Mouse (Mus musculus) cerebellum, postnatal 25 days (tissue): ENCODE measurements at regions not wholly inside any gene's neighbourhood (a gene's known extent, or its start where the extent isn't known, plus 50 kb on each side); places are given as distances from the start of the nearest gene placed in this dataset.
A peak's percentile ranks its signal among the peaks of the same experiment; 100 is the strongest.

Source experiments
- DNase-seq, 2 experiments: peaks; one replicate each; pipeline ENCODE4 v3.0.0; 2021; ENCODE audit warnings: mixed read lengths in 2 of 2

DNA sequence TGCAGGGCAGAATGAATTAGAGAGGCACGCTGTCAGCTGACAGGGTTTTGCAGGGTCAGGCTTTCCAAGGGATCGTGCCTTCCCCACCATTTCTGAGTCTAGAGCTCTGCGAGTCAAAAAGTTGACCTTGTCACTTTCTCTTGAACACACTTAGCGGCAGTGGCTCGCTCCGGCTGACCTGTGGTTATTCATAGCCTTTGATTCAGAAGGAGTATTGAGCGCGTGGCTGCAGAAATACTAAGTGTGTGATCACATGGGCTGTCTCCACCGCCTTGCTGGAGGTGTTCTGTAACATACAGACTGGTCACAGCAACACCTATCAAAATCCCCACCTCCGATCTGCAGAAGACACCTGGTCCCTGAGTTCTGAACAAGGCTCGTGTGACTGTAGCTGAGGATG is 252.9 kb downstream of the Uaca start:
- no peak for DNase-seq

DNA sequence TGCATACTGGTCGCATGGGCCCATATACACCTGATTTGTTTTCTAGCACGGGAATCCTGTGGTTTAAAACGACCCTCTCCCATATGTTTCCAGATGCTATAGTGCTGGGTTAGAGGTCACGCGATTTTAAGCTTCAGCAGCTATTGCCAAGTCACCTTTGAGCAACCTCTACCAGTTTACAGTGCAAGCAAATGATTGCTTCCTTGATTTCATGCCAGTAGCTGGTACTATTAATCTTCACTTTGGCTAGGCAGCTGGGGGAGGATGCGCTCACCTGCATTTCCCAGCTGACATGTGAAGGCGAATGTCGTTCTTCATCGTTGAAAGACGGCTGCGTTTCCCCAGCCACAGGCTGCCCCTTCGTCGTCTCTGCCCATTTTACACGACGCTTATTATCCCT is 254.2 kb downstream of the Uaca start:
- DNase-seq, result no peak

DNA sequence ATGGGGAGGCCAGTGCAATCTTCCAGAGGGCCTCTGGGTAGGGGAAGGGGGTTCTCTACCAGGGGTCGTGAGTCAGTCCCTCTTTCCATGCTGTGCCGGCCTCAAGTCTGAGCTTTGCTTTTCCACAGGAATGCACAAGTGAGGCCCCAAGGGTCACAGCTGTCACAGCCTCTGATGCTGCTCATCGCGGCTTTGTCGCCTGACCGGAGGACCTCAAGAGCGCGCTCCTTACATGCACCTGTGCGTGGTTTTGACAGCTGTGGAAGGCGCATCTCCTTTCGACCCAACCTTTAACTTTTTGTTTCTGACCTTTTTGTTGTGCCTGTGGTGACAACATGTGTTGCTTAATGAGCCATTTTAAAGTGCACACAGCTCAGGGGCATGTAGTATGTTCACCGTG is 258.3 kb downstream of the Uaca start:
- DNase-seq, result no peak

DNA sequence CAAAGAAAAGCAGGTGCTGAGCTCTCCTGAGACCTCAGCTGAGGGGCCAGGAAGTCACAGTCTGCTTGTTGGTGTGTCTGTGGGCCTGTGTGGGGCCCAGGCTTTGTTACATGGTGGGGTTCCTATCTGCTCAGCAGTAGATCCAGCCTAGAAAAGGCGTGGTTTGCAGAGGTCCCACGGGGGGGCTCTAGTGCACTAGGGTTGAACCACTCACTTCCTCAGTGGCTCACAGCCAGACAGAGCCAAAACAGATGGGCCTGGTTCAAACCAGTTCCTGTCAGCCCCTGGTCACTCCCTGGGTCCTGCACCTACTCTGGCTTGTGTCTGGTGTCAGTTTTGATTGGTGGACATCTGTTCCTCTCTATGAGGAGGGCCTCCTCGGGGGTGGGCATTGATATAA is 260.1 kb downstream of the Uaca start:
- DNase-seq, result peak in 1 of 2 experiments; percentile 42

DNA sequence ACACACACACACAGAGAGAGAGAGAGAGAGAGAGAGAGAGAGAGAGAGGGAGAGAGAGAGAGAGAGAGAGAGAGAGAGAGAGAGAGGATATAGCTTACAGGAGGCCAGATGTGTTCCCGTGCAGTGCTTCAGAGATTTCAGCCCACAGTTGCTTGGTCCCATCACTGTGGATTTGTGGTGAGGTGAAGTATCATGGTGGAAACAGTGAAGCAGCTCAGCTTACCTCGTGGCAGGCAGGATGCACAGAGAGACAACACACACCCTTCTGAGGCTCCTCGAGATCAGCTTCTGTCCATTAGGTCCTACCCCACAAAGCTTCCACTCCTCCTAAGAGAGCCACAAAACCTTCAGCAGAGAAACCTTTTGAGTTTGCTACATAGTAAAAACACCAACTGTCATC is 261.1 kb downstream of the Uaca start:
- DNase-seq, result no peak

DNA sequence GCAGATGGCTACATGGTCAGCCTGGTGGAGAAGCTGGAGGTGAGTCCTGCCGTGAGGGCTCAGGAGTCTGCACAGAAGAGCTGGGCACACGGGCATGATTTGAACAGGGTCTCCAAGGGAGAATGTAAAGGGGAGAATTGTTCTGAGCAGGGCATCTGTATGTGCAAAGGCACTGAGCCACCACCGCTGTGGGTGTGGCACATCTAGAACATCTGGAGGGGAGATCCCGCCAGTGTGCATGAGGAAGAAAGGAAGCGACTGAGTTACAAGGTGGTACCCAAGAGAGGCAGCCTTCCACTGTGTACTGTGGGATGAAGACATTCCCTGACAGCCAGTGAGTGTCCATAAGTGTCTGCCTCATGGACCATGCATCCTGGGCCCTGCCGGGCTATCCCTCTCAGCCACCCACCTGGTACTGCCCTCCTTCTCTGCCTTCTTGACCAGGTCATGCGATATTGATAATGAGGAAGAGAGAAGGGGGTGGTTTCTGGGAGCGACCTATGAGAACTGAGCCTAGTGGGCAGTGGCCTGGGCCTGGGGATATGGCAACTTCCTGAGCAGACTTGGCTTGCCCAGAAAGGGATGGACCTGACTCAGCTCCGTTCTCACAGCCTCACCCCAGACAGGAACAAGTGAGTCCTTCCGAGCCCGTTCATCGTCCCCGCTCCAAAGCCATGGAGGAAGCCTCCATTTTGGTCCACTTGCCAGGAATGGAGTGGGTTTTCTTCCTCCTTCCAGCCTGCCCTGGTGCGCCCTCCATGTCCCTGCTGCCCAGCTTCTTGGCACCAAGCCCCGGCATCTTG is 261.8 kb downstream of the Uaca start:
- DNase-seq, result peak; percentile 49 to 67

DNA sequence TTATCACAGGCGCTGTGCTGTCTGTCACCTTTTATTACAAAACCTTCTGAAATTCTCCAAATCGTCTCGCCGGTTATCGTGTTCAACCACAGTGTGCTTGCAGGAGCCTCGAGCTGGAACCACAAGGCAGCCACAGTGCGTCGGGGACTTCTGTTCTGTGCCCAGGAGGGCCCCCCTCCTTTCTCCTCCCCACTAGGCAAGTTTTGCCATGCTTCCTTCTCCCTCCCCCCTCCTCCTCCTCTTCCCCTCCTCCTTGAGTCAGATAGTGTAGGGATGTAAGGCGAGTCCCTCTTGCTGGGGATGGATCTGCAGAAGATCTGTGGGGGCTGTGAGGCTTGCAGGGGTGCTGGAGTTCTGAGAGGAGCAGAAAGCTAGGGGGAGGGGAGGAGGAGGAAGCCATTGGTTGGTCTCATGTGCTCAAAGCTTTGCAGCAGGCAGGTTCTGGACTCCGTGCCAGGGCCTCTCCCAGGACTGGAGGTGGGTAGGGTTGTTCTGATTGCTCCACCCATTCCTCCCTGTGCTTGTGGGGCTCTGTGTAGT is 262.5 kb downstream of the Uaca start:
- no peak for DNase-seq

DNA sequence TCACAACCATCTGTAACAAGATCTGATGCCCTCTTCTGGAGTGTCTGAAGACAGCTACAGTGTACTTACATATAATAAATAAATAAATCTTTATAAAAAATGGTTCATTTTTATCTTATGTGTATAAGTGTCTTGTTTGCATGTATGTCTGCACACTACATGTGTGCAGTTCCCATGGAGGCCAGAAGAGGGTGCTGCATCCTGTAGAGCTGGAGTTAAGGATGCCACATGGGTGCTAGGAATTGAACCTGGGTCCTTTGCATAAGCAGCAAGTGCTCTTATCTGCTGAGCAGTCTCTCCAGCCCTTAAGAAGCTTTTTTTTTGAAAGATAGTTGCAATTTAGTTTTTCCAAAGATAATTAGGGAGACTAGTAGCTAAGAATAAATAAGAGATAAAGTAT is 264.9 kb downstream of the Uaca start:
- no peak for DNase-seq

DNA sequence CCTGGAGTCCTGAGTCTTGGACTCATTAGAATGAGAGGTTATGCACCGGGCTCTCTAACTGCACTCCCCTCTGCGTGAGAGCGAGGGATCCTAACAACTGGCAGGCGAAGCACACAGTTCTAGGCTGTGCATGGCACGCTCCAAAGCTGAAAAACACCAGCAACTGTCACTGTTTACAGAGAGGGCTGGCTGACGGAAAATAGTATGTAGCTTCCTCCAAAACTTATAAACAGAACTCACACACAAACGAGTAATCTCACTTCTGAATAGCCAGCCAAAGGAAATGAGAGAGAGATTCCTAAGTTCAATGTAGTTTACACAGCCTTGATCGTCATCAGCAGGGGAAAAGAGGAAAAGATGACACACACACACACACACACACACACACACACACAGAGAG is 266.6 kb downstream of the Uaca start:
- DNase-seq, result no peak

DNA sequence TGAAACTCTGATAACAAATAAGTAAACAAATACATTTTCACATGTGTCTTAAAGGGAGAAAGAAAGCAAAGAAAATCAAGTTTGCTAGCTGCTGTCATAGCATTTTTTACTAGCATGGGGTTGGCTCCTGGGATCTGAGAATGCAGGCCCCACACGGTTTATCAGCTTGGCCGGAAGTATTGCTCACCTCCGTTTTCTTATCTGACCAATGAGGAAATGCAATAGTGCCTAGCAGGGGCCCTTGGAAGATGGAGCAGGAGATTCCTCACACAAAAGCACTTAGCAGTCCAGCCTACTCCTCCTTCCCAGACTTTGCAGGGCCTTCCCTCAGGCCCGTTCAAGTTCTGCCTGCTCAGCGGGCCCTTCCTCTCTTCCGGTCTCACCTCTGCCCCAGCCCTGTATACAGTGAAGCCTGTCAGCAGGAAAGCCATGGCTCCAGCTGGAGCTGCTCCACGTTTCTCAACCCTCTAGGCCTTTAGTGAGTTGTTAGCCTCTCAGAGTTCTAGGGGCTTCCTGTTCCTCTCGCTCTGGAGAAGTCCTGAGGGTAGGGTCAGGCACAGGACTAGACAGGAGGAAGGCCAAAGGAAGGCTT is 270.5 kb downstream of the Uaca start:
- no peak for DNase-seq

DNA sequence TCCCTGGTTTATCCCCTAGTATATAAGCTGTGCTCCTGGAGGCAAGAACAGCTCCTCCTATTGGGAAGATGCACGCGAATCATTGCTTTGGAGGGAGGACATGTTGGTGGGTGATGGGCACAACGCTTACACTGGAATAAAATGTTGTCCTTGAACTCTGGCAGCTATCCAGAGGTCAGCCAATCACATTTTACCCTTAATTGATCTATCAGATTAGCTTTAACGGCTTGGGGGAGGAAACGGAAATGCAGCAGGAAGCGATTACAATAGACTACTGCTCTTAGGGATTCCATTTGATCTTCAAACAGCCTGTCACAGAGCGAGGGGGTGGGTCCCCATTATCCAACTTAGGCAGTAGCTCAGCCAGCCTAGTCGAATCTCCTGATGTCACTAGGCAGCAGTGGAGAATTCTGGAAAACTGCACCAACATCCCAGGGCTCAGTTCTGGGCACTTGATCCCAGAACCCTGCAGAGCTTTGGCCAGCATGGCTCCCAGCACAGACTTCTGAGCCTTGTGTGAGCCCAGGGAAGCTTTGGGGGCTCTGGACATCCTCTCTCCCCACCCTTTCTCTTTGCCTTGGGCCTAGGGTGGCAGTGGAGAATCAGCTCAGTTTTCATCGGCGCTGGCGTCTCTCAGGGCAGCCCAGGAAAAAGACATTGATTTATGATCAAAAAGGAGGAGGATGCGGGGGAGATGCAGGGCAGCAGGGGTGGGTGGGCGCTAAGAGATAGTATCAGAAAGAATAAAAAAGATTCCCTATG is 275.4 kb downstream of the Uaca start:
- peak in 1 of 2 experiments; percentile 29 for DNase-seq

DNA sequence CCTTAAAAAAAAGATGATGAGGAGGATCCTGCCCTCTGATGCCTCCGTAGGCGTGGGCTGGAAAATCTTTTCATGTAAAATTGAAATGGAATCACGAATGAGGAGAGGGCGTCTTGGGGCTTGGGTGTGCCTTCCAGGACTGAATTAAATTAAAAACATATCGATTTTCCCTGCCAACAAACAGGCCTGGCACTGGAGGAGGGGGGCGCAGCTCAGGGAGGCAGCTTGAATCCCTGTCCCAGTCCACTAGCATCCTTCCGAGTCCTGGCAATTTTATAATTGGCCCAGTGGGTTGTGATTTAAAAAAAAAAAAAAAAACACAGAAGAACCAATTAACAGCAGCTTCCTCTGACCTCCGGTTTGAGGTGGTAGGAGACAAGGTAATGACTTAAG is 276.0 kb downstream of the Uaca start:
- DNase-seq, result no peak

DNA sequence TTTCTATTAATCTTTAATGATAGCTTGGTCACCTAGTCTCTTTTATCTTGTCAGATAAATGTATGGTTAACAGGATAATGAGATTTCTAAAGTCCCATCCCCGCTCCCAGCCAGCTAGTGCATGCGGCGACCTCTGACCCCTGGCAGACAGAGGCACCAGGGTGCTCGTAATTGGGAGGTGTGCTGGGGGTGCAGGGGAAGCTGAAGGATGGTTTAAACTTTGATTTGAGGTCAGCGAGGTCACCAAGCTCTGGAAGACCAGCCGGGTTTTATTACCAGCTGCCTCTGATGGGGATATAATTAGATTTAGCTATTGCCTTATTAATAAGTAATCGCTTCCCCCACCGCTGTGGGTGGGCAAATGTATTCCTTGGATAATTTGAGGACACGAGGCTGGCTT is 276.5 kb downstream of the Uaca start:
- DNase-seq, result no peak

DNA sequence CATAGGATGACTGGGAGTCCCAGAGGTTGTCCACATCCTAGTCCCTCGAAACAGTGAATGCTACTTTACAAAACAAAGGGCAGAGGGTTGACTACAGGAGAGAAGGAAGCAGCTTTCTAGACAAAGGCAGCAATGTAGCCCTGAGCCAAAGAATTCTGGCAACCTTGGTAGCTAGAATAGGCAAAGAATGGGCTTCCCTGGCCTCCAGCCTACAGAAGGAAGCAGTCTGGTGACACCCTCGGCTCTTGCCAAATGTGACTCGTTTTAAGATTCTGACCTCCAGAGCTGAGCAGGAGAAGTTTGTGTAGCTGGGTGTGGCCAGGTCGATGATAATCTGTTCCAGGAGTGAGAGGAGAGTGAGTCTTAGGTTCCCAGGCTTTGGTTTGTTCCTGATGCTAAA is 279.1 kb downstream of the Uaca start:
- DNase-seq, result peak; percentile 43 to 55

DNA sequence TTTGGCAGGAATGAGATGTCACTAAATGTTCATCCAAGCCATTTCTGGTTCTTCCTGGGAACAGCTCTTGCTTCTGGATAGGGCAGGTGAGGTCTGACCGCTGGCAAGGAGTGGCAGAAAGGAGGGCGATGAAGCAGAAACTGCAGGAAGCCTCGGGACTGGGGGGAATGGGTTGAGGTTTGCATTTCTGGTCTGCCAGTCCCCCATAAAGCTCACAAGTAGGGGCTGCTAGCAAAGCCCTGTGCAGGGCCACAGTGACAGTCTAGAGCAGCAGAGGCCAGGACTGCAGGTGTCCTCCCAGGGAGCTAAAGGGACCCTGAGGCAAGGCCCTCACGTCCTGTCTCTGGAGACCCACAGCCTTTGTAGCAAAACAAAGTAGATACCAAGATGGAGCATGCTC is 280.7 kb downstream of the Uaca start:
- DNase-seq, result no peak

DNA sequence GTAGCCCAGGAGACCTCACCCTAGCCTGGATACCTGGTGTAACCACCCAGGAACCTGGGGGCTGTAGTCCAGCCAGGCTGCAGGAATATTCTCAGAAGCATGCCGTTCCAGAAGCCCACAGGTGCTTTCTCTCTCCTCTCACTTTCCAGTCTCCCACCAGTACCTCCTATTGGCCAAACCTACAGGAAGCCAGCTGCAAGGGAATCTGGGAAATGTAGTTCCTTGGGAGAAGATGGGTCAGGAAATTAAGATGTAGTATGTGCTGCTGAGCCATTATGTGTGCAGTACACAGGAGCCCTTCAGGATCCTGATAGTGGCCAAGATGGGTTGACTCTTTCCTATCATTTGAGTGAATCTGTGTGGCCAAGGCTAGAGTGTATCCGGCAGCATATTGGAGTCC is 282.8 kb downstream of the Uaca start:
- no peak for DNase-seq

DNA sequence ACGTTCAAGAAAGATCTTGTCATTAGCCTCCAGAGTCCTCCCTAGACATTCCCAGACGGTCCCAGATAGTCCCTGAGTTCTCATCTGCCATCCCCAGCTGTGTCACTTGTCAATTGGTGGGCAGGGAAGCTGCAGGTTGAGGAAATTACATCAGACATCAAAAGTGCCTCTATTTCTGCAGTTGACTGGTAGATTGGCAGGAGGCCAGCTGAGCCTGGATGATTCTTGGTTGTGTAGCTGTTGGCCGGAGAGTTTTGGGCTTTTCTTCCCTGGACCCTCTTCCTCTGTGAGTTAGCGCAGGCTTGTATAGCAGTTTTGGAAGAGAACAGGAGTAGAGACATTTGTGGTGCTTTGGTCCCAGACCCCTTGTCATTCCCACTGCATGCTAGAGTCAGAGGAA is 283.5 kb downstream of the Uaca start:
- peak in 1 of 2 experiments; percentile 34 for DNase-seq

DNA sequence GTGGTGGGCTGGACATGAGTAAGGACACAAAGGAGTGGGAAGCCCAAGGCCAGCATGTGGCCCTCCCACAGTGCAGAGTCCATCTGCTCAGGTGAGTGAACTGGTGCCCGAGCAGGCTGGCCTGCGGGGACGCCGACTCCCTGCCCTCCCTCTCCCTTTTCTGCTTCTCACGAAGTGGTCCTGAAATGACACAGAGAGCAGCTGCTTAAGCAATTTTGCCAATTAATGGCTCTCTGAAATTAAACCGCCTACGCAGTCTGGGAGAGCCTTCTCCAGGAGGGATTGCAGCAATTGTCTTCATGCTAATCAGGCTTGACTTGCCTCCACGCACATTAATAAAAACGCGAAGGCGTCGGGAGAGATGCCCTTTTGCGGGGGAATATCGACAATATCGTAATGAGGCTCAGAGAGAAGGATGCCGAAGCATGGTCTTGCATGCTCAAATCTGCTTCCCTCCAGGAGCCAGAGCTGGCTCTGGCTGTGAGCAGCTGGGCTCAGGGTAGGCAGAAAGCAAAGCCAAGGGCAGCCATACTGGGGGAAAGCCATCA is 287.2 kb downstream of the Uaca start:
- DNase-seq, result peak; percentile 92

DNA sequence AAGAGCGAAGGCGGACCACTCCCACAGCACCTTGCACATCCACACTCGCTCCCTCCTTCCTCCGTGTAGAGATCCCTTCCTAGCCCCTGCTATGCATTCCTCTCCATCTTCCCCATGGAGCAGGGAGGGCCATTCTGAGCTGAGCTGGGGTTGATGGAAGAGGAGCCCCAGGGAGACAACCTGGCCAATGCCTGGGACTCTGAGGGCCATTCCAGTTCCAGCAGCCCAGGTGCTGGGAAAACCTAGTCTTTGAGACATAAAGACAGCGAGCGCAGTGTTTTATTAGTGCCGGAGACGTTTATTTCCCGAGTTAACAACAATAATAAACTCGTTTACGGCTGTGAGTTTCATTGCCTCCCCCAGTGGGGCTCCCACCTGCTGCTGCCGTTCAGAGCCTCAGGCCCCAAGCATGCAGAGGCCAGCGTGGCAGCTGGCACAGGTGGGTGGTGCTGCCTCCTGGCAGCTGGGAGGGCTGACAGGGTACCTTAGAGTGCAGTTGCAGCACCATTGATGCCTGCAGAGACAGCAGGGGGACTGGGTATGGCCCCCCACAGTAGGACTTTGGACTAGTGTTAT is 287.4 kb upstream of the Tle3 start:
- no peak for DNase-seq

DNA sequence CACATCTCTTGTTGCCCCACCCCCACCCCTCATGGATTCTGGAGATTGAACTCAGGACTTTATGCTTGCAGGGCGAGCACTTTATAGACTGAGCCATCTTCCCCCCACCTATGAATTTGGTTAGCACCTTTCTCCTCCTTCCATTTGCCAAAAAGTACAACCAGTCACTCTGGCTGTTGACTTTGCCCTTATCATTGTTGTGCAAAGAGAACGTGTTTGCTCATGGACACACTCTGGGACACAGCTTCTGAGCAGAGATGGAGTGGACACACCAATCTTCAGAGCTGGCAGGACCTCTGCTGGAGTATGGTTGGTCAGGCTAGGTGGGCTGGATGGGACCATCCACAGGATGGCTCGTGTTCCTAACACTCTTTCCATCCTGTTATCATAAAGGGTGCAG is 285.1 kb upstream of the Tle3 start:
- DNase-seq, result no peak

DNA sequence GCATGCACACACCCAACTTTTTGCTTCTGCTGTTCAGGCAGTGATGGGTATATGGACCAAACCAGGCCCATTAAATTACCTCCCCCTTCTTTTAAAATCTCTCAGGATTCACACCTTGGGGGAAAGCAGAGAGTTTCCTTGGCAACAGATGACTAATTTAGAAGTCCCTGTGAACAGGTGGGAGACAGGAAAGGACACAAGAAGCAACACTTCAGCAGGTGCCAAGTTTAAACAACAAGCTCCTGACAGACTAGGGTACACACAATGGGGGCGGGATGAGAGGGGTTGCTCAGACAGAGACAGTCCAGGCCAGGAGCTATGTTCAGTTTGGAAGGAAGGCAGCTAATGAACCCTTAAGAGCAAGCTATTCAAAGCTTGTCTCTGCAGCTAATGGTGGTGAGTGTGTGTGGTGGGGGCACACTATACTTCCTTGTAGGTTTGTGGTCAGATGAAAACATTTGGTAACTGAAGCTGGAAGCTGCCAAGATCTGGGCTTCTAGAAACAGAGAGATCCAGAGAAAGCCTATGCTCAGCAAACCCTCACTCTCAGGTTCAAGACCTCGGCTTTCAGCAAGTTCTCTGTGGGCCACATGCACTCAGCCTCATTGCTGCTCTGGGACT is 283.0 kb upstream of the Tle3 start:
- no peak for DNase-seq

DNA sequence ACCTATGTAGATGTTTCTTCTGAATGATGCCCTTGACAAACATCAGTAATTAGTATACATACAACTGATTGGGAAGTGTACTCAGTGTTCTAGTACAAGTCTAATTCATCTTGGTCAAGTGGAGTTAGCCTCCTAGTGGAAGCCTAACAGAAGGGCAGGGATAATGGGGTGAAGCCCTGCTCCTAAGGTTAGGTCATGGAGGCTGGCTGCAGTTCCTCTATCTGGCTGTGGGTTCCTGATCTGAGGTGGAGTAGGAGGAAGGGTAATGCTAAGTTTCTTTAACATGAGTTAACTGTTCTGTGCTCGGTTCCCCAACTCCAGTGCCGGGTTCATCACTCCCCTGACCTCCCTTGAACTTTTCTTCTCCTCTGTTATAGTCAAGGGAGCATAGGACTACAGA is 281.1 kb upstream of the Tle3 start:
- no peak for DNase-seq
